Mouse (Mus musculus): ENCODE data around the gene Gin1. TPM values are rescaled to one million over a fixed set of nuclear protein-coding genes. Genes with fewer than 3 reads are reported as not detected.

Gene Gin1
- polyA plus RNA-seq, 1 experiment = 8.7 TPM

- H3K4me3 ChIP-seq (ENCODE audit: insufficient read depth, low read length) = no peak overlapping the region
- no peak overlapping the region for H3K27ac ChIP-seq (ENCODE audit: insufficient read depth, low read length)
- TF ChIP-seq CTCF (IDR thresholded peaks at IDR 0.05; ENCODE audit: borderline replicate concordance, insufficient read depth, low read length) = no peak
- no peak for TF ChIP-seq POLR2A (IDR thresholded peaks at IDR 0.05; ENCODE audit: low read depth, low read length)
- H3K4me1 ChIP-seq (ENCODE audit: control insufficient read depth, insufficient read depth, low read length) = no peaks in the 10 kb centered on the region
Observed at GRCm38 (mm10) chr1:97784928-97785327, 15.0 kb downstream of the Gin1 start.

- Histone ChIP-seq H3K4me1 (ENCODE audit: control insufficient read depth, insufficient read depth, low read length) (no peaks in the 10 kb centered on the region), H3K27ac (ENCODE audit: insufficient read depth, low read length) (no peak overlapping the region), H3K4me3 (ENCODE audit: insufficient read depth, low read length) (no peak overlapping the region)
- TF ChIP-seq CTCF (IDR thresholded peaks at IDR 0.05; ENCODE audit: borderline replicate concordance, insufficient read depth, low read length) (no peak), POLR2A (IDR thresholded peaks at IDR 0.05; ENCODE audit: low read depth, low read length) (no peak)
Observed at GRCm38 (mm10) chr1:97785685-97786393, 15.9 kb downstream of the Gin1 start.

GRCm38 (mm10) chr1:97787674-97788073 is 17.7 kb downstream of the Gin1 start:
- TF ChIP-seq CTCF (IDR thresholded peaks at IDR 0.05; ENCODE audit: borderline replicate concordance, insufficient read depth, low read length) (no peak), POLR2A (IDR thresholded peaks at IDR 0.05; ENCODE audit: low read depth, low read length) (no peak)
- H3K27ac ChIP-seq (ENCODE audit: insufficient read depth, low read length) = no peak overlapping the region
- H3K4me1 ChIP-seq (ENCODE audit: control insufficient read depth, insufficient read depth, low read length) = no peaks in the 10 kb centered on the region
- no peak overlapping the region for H3K4me3 ChIP-seq (ENCODE audit: insufficient read depth, low read length)

- TF ChIP-seq CTCF (IDR thresholded peaks at IDR 0.05; ENCODE audit: borderline replicate concordance, insufficient read depth, low read length) (no peak), POLR2A (IDR thresholded peaks at IDR 0.05; ENCODE audit: low read depth, low read length) (no peak)
- Histone ChIP-seq H3K4me1 (ENCODE audit: control insufficient read depth, insufficient read depth, low read length) (no peaks in the 10 kb centered on the region), H3K4me3 (ENCODE audit: insufficient read depth, low read length) (no peak overlapping the region), H3K27ac (ENCODE audit: insufficient read depth, low read length) (no peak overlapping the region)
Observed at GRCm38 (mm10) chr1:97788490-97788889, 18.5 kb downstream of the Gin1 start.

GRCm38 (mm10) chr1:97794110-97794509 is 24.1 kb downstream of the Gin1 start:
- TF ChIP-seq POLR2A (IDR thresholded peaks at IDR 0.05; ENCODE audit: low read depth, low read length) (no peak), CTCF (IDR thresholded peaks at IDR 0.05; ENCODE audit: borderline replicate concordance, insufficient read depth, low read length) (no peak)
- H3K27ac ChIP-seq (ENCODE audit: insufficient read depth, low read length) = no peak overlapping the region
- no peaks in the 10 kb centered on the region for H3K4me1 ChIP-seq (ENCODE audit: control insufficient read depth, insufficient read depth, low read length)
- H3K4me3 ChIP-seq (ENCODE audit: insufficient read depth, low read length) = no peak overlapping the region

GRCm38 (mm10) chr1:97795936-97796335 is 26.0 kb downstream of the Gin1 start:
- Histone ChIP-seq H3K4me1 (ENCODE audit: control insufficient read depth, insufficient read depth, low read length) (no peaks in the 10 kb centered on the region), H3K4me3 (ENCODE audit: insufficient read depth, low read length) (no peak overlapping the region), H3K27ac (ENCODE audit: insufficient read depth, low read length) (no peak overlapping the region)
- no peak for TF ChIP-seq POLR2A (IDR thresholded peaks at IDR 0.05; ENCODE audit: low read depth, low read length)
- no peak for TF ChIP-seq CTCF (IDR thresholded peaks at IDR 0.05; ENCODE audit: borderline replicate concordance, insufficient read depth, low read length)

GRCm38 (mm10) chr1:97802207-97802902 is 32.4 kb downstream of the Gin1 start:
- TF ChIP-seq CTCF (IDR thresholded peaks at IDR 0.05; ENCODE audit: borderline replicate concordance, insufficient read depth, low read length) (no peak), POLR2A (IDR thresholded peaks at IDR 0.05; ENCODE audit: low read depth, low read length) (no peak)

GRCm38 (mm10) chr1:97804520-97804919 is 34.5 kb downstream of the Gin1 start:
- Histone ChIP-seq H3K4me3 (ENCODE audit: insufficient read depth, low read length) (no peak overlapping the region), H3K27ac (ENCODE audit: insufficient read depth, low read length) (no peak overlapping the region), H3K4me1 (ENCODE audit: control insufficient read depth, insufficient read depth, low read length) (no peaks in the 10 kb centered on the region)
- TF ChIP-seq CTCF (IDR thresholded peaks at IDR 0.05; ENCODE audit: borderline replicate concordance, insufficient read depth, low read length) (no peak), POLR2A (IDR thresholded peaks at IDR 0.05; ENCODE audit: low read depth, low read length) (no peak)

More at GRCm38 (mm10) chr1:97802207-97802902, 32.4 kb downstream of the Gin1 start:
- H3K27ac ChIP-seq (ENCODE audit: insufficient read depth, low read length) = no peak overlapping the region
- no peaks in the 10 kb centered on the region for H3K4me1 ChIP-seq (ENCODE audit: control insufficient read depth, insufficient read depth, low read length)
- no peak overlapping the region for H3K4me3 ChIP-seq (ENCODE audit: insufficient read depth, low read length)

- TF ChIP-seq POLR2A (IDR thresholded peaks at IDR 0.05; ENCODE audit: low read depth, low read length) = no peak
- no peak for TF ChIP-seq CTCF (IDR thresholded peaks at IDR 0.05; ENCODE audit: borderline replicate concordance, insufficient read depth, low read length)
- Histone ChIP-seq H3K4me3 (ENCODE audit: insufficient read depth, low read length) (no peak overlapping the region), H3K4me1 (ENCODE audit: control insufficient read depth, insufficient read depth, low read length) (no peaks in the 10 kb centered on the region), H3K27ac (ENCODE audit: insufficient read depth, low read length) (no peak overlapping the region)
Observed at GRCm38 (mm10) chr1:97809255-97809912, 39.4 kb downstream of the Gin1 start.

- TF ChIP-seq POLR2A (IDR thresholded peaks at IDR 0.05; ENCODE audit: low read depth, low read length) (no peak), CTCF (IDR thresholded peaks at IDR 0.05; ENCODE audit: borderline replicate concordance, insufficient read depth, low read length) (no peak)
- no peak overlapping the region for H3K4me3 ChIP-seq (ENCODE audit: insufficient read depth, low read length)
- H3K4me1 ChIP-seq (ENCODE audit: control insufficient read depth, insufficient read depth, low read length) = no peaks in the 10 kb centered on the region
- no peak overlapping the region for H3K27ac ChIP-seq (ENCODE audit: insufficient read depth, low read length)
Observed at GRCm38 (mm10) chr1:97821282-97821681, 51.3 kb downstream of the Gin1 start.

All from embryonic fibroblast, embryonic 13.5 days (primary cell).